Mouse (Mus musculus) common myeloid progenitor, adult 5-6 weeks (primary cell): ENCODE measurements around the gene Selenov. TPM values are rescaled to one million over a fixed set of nuclear protein-coding genes. Genes with fewer than 3 reads are reported as not detected.
"Not testable (repeated sequence)": the region's sequence is repeated elsewhere in the genome, so short reads cannot be mapped to it uniquely, and the experiment has no call there.

Experiments used
- ATAC-seq: replicated peaks from 2 replicates; pipeline ENCODE4 v1.8.0; 2016; ENCODE audit warnings: low read depth, mild to moderate bottlenecking, moderate TSS enrichment, inconsistent platforms; ENCODE audit not compliant: poor library complexity, severe bottlenecking
- total RNA-seq: library from RNA; stranded (forward); fragments of 200-1000, 187-1606 nt; gene quantifications from 2 replicates; pipeline ENCODE4 v1.2.3, GENCODE M21; 2017

Gene Selenov
- total RNA-seq, 1 experiment from 2014 or later: not detected

DNA sequence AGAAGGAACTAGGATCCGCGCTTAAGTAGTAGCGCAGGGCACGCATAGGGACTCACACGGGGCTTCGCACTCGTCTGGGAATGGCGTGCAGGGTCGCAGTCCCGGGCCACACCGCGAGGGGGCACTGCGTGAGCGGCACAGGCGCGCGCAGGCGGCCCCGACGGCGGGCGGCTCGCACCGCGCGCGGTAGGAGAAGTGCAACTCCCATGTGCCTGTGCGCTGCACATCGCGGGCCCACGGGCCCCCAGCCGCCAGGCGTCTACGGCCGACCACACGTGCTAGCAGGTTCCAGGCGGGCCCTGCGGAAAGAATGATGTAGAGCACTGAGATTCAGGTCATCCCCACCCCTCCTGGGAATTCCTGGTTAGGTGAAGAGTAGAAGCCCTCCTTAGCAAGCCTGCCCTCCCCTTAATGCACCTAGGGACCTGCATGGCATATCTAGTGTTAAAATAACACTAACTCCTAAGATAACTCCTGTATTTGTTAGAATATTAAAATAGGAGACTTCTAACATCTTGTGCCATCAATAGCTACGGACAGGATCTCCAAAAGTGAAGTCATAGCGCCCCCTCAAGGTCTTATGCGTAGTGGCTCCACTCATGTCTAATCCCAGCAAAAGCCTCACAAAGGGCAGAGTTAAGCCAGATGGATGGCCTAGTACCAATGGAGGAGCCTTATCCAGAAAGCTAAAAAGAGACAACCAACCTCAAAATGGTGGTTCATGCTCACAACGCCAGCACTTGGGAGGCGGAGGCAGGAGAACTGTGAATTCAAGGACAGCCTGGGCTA, 8.0 kb upstream of the Selenov start:
- ATAC-seq: peak; percentile 43

DNA sequence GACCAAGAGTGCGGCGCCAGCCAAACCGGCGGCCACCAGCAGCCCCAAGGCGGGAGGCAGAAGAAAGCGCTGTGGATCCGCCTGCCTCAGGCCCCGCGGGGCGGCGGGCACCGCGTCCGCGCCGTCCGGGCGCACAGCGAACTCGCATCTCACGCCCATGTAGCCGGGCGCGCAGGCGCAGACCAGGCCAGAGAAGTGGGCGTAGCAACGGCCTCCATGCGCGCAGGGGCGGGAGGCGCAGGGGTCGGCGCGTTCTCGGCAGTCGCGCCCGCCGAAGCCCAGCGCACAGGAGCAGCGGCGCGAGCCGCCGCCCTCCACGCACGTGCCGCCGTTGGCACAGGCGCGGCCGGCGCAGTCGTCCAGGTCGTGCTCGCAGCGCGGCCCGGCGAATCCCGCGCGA, 3.5 kb upstream of the Selenov start:
- peak; percentile 37 for ATAC-seq

DNA sequence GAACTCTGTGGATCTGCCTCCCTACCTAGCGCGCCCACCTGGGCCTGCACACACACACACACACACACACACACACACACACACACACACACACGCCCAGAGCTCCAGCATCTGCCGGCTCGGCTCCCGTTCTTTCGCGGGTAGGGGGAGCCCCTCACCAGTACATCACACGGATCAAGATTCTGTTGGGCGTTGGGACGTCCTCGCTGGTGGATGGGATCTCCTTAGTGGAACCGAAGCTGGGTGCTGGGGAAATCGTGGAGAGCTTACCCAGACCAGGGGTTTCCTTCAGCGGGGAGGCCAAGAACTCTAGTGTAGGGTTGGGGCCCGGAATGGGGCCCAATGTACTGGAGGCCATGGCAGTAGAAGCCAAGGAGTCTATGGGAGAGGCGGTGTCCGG, 821 bp downstream of the Selenov start:
- no peak for ATAC-seq

DNA sequence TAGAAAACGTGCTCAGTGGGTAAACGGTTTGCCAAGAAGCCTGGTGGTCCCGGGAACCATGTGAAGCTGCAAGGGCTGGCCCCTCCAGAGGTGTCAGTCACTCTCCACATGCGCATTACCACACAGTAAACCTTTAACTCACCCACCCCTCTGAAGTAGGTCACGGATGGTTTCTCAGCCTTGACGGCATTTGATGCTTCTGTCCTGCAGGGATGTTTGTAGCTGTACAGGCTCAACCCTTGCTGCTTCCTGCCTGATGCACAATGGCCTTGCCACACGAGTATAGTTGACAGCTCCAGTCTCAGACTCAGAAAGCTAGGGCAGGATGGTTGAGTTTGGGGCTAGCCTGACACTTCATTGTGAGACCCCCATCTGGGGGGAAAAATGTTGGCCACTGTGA, 10.4 kb downstream of the Selenov start:
- no peak for ATAC-seq

DNA sequence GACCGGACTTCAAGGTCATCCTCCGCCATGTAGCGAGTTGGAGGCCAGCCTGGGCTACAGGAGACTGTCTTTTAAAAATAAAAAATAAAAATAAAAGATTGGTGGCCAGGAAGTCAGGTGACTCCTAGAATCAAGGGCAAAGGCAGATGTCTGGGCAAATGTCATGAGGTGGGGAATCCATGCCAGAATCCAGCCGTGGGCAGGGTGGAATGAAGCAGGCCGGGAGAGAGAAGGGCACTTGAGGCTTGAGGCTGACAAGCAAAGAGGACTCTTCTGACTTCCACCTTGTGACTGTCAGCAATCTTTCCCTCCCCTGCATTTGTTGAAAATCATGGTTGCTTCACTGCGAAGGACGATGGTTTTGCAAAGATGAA, 12.7 kb downstream of the Selenov start:
- ATAC-seq: no peak

DNA sequence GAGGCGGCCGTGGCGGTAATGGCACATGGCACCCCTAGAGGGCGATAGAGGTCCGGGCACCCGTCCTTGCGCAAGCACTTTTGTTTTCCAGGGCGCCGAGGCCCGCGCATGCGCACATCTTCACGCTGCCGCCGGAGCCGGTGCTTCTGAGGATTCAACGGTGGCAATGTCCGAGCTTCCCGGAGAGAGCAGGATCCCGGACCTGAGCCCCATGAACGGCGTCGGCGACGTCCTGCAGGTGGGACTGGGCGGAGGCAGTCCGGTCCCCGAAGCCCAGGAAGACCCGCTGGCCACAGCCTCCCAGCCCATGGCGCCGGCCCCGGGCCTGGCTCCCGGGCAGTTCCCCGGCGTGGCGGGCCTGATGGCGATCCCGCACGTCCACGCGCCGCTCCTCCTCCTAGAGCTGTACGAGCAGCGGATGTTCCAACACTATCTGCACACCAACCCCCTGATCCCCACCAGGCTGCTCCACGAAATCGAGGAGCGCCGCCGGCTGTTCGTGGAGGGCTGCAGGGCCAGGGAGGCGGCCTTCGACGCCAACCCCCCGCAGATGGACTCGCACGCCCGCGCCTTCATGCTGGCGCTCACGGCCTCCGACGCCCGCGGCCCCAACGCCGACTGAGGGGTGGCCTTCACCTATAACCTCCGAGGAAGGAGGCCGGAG, 13.2 kb downstream of the Selenov start, which contains the start of gene Eid2b:
Gene Eid2b, plus strand, starts transcription at position 125 of the 664 bp plus-strand sequence.
- ATAC-seq: peak; percentile 96

DNA sequence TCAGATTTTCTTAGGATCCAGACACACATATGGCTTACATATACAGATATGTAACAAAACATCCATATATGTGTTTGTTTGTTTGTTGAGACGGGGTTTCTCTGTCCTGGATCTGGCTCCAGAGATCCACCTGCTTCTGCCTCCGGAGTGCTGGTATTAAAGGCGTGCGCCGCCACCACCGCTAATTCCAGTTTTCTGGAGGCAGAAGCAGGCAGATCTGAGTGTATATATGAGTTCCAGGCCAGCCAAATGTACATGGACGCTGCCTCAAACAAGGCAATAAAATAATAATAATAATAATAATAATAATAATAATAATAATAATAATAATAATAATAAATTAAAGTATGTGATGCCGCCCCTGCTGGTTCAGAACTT, 13.8 kb downstream of the Selenov start:
- ATAC-seq: no peak

DNA sequence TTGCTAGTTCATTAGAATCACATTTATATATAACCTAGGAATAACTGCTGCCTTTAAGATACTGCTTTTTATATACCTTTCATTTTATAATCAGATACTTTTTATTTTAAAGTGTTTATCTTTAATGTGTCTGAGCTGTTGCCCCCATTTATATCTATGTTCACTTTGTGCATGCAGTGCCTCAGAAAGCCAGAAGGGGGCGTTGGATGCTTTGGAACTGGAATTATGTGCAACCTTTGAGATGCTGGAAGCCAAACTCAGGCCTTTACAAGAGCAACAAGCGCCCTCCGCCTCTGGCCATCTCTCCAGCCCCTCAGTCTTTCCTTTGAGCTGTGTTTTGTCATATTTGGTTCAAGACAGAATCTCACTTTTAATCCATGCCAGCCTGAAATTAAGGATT, 19.2 kb downstream of the Selenov start:
- no peak for ATAC-seq

DNA sequence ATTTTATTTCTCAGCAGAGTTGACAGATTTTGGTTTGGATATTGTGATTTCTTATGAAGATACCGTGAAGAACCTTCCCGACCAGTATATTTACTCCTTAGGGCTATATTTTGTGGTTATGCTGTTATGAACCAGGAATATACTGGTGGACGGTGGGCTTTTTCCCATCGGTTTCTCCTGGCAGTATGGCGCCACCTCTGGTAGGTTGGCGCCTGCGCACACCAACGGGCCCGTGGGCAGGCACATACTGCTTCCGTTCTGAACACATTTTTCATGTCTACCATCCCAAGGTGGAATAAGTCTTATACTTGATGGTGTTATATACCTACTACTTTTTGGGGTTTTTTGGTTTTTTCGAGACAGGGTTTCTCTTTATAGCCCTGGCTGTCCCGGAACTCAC, 21.6 kb downstream of the Selenov start:
- no peak for ATAC-seq

DNA sequence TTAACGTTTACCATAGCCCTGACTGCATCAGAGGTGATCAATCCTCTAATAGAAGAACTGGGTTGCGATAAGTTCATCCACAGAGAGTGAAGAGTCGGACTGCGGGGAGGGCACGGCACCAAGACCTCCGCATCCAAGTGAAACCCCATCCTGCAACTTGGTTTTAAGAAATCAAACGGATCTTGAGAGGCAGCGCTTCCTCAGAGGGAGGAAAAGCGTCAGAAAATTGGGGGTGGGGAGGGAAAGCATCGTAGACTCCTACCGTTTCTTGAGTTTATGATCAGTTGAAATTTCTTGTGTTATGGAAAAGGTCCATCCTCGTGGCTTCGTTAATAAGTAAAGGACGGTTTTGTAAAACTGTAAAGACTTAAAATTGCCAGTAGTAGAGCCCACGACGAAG, 22.4 kb downstream of the Selenov start:
- no peak for ATAC-seq

DNA sequence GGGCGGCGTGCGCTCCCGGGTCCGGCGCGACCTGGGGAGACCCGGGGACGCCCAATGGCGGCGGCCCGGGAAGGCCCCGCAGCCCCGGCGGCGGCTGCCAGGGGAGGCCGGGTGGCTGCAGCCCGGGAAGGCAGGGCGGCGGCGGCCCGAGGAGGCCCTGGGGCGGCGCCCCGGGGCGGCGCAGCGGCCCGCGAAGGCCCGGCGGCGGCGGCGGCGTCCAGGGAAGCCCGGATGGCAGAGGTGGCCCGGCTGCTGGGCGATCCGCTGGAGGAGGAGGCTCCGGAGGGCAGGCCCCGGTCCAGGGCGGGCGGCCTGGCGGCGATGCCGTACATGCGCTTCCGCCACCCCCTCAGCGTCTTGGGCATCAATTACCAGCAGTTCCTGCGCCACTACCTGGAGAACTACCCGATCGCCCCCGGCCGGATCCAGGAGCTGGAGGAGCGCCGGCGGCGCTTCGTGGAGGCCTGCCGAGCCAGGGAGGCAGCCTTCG, 22.9 kb downstream of the Selenov start:
- peak; percentile 33; the same call in 1 of the 2 replicates for ATAC-seq

DNA sequence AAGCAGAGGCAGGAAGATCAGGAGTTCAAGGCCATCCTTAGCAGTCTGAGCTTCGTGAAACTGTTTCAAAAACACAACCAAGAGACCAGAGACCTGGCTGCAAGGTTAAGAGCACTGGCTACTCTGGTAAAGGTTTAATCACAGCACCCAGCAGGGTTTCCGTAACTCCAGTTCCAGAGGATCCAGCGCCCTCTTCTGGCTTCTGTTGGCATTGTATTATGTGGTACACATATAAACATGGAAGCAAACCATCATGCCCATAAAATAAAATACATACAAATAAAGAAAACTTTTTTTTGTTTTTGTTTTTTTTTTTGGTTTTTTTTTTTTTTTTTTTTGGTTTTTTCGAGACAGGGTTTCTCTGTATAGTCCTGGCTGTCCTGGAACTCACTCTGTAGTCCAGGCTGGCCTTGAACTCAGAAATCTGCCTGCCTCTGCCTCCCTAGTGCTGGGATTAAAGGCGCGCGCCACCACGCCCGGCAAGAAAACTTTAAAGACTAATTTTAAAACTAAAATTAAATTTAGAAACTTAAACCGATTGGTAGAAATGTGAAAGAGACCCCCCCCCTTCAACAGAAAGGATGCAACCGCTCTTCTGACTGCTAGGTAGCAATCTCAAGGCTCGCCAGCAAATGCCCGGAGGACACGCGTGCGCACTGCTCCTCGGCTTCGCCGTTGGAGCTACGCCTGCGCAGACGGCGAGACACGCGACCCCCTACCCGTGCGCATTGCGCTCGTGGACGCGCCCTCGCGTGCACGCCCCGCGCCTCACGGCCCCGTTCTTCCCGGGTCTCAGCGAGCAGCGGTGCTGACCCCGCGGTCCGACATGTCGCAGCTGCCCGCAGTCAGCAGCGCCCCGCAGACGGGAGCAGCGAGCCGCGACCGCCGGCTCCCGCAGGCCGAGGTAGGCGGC, 23.6 kb downstream of the Selenov start, which contains the start of gene Eid2:
Gene Eid2, plus strand, starts transcription at position 753 of the 913 bp plus-strand sequence.
- ATAC-seq: 0 out of 2 replicates have a peak, but pooled peaks have one; percentile 30

DNA sequence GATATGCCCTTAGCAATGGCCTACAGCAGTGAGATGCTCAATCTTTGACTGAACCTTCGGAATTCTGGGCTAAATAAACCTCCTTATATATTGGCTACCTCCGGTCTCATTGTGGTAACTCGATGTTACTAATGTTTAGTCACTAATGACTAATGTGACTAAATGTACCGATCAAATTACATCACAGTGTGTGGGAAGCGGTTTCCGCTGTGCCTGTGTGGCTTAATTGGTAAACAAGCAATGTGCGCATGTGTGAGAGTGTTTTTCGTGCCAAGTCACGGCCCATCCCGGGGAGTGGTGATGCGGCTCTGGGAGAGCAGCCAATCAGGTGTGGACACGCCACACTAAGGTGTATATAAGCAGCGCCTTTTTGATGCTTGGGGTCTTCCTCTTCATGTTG, 25.6 kb downstream of the Selenov start:
- ATAC-seq: no peak

DNA sequence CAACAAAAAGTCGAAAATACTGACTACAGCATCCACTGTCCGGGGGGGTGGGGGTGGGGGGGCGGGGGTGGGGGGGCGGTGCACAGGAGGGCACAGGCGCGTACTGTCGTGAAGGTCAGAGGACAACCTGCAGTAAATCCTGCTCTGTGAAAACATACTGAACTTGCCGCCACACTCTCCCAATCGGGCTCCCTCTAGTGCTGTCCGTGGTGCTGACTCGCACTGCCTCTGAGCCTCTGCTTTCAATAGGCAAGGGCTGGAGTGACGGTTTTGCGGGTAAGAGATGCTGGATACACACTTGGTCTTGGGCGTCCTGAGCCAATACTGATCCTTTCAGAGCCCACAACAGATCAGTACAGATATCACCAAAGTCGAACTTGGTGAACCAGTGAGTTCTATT, 27.2 kb downstream of the Selenov start:
- ATAC-seq: peak; percentile 95

DNA sequence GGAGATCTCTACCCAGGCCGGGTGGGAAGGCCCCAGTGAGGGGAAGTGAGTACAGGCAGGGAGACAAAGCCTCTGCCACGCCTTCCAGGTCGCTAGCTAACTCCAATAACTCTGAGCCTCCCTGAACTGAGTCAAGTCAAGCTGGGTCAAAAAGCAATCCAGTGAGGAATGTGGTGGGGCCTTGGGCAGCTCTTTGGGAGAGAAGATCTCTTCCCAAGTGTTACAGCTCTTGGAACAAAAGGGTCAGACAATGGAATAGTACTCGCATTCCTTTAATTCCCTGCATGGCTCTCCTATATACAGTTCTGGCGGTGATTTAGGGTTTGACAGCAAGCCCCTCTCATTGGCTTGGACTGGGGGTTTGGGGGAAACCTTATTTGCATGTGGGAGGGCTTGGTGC, 28.1 kb downstream of the Selenov start:
- no peak for ATAC-seq

DNA sequence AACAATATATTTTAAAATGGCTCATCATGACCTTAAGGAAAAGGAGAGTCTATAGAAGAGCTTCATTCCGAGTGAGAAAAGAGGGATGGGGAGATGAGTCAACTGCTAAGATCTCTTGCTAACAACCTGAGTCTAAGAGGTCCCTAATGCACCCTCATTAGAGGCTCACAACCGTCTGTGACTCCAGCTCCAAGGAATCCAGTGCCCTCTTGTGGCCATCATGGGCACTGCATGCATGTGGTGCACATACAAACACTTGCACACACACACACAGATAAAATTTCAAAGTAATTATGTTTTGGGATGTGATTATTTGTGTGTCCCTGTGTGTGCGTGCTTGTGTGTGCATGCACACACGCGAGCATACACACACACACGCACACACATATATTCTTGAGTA, 35.5 kb downstream of the Selenov start:
- ATAC-seq: no peak

DNA sequence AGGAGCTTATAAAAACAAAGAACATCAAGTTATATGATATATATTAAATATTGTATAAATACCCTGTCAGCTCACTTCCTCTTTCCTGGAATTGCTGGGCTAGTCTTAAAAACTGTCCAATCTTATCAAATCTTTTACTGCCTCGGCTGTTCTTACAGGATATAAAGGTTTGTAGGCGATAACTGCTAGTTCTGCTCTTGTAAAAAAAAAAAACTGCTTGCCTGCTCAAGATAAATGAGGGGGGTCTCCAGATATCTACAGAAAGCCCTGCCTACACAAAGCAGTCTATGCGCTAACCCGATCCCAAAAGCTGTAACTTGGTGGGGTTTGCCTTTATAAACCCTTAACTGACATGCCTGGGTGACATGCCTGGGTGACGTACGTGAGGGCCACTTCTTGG, 36.4 kb downstream of the Selenov start:
- no peak for ATAC-seq

DNA sequence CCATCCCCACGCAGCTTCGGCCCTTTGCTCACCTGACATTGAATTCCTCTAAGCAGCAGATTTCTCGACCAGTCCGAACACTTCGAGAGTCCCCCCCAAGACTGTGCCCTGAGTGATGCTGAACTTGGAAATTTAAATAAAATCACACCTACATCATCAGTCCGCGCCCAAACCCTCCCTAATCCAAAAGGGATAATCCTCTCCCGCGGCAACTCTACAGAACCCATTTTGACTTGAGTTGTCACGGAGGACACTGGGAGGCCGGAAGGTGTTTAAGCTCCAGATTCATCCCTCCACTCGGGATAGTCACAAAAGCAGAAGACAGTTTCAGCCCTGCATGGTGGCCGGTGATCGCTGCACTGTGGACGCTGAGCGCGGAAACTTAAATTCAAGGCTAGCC, 39.0 kb downstream of the Selenov start:
- no peak for ATAC-seq

DNA sequence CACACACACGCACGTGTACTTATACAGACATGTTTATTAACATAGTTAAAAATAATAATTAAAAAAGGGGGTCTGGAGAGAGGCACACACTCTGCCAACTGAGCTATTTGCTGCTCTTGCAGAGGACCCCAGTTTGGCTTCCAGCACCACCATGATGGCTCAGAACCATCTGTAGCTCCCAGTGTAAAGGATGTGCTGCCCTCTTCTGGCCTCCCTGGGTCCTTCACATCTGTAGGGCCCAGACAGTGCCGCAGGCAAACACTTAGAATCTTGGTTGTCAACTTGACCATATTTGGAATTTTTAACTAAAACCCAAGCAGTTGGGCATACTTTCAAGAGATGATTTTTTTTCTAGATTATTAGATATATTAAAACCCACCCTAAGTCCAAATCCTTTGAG, 42.0 kb downstream of the Selenov start:
- ATAC-seq: no peak

DNA sequence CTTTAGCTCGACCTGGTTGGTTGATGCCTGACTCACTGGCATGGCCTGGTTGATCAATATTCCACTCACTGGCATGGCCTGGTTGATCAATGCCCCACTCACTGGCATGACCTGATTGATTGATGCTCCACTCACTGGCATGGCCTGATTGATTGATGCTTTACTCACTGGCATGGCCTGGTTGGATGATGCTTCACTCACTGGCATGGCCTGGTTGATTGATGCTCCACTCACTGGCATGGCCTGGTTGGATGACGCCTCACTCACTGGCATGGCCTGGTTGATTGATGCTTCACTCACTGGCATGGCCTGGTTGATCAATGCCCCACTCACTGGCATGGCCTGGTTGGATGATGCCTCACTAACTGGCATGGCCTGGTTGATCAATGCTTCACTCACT, 47.0 kb downstream of the Selenov start:
- not testable (repeated sequence) for ATAC-seq
